ENCODE assay signal across 23 mouse cellular contexts in the genomic region with DNA sequence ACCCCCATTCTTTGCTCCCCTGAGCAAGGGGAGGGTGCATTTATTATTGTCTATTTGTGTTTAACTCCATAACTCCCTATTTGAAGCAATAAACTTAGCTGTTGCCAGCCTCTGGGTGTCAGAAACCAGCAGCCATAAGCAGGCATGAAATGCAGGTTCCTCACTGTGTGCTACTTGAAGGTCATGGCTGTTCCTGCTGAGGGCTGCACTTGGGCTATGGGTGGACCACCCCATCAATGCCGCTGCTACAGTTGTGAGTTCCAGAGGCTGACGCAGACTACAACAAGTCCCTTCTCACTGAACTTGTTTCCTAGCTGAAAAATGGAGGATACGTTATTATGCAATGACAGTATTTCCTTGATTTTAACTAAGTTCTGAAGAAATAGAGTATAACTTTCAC.
DNase-seq lines count a peak whose midpoint lies in the region; ATAC-seq lines count a peak whose summit lies in the region.
"Had no signal": no experiment of that assay in that cellular context is flagged by ENCODE, and none has a peak within 500 bp of the region (broad histone marks: within the 10 kb centered on the region; RNA-seq: fewer than 3 reads in every experiment).

No protein-coding gene starts in this region.

- H3K9me3 ChIP-seq in heart, embryonic 10.5 days = no peaks in the 10 kb centered on the region
- peaks cover 10% of the 10 kb centered on the region; the same call in 1 of the 2 replicates for H3K9me3 ChIP-seq in midbrain, embryonic 10.5 days (replicated peaks)
- H3K9me3 ChIP-seq in midbrain, embryonic 11.5 days (ENCODE audit: control insufficient read depth, low read length) = no peaks in the 10 kb centered on the region
- H3K9me3 ChIP-seq: embryonic facial prominence, embryonic 13.5 days; embryonic facial prominence, embryonic 15.5 days; forebrain, embryonic 12.5 days had no signal

- no peak overlapping the region for H3K4me2 ChIP-seq in midbrain, embryonic 11.5 days
- H3K4me2 ChIP-seq: embryonic facial prominence, embryonic 13.5 days; embryonic facial prominence, embryonic 15.5 days; forebrain, embryonic 12.5 days had no signal

- H3K4me3 ChIP-seq in heart, embryonic 10.5 days = no peak overlapping the region
- no peak overlapping the region for H3K4me3 ChIP-seq in midbrain, embryonic 10.5 days
- H3K4me3 ChIP-seq in midbrain, embryonic 11.5 days (ENCODE audit: low read depth, low read length) = no peak overlapping the region
- H3K4me3 ChIP-seq: embryonic facial prominence, embryonic 13.5 days; embryonic facial prominence, embryonic 15.5 days; erythroblast, embryonic 14.5 days; forebrain, embryonic 10.5 days; forebrain, embryonic 12.5 days had no signal

- DNase-seq in heart, embryonic 10.5 days (ENCODE audit: low spot score) = peak; percentile 57
- DNase-seq in heart, postnatal 10 days = no peak
- DNase-seq in midbrain, embryonic 10.5 days (ENCODE audit: low spot score) = peak; percentile 9
- no peak for DNase-seq in midbrain, embryonic 11.5 days (ENCODE audit: low spot score, missing footprints)
- DNase-seq in testis, postnatal 10 days (ENCODE audit: low spot score) = peak; percentile 18
- no peak for DNase-seq in testis, postnatal 14 days (ENCODE audit: low spot score)
- DNase-seq in left cerebral cortex, postnatal 25 days (ENCODE audit: low spot score in 2 of 2) = no peak
- DNase-seq: adrenal gland, adult 2 months; adrenal gland, postnatal 10 days; adrenal gland, postnatal 25 days; cerebellum, adult 11 months; cerebellum, adult 18-20 months; cerebellum, adult 8-10 months; cerebellum, adult 9-11 months; cerebellum, postnatal 14 days; cerebellum, postnatal 36 days; embryo, embryonic 11 days had no signal

- H3K9ac ChIP-seq in midbrain, embryonic 11.5 days (ENCODE audit: low read length) = no peak overlapping the region
- H3K9ac ChIP-seq: embryonic facial prominence, embryonic 13.5 days; embryonic facial prominence, embryonic 15.5 days; forebrain, embryonic 12.5 days had no signal

- H3K36me3 ChIP-seq in heart, embryonic 10.5 days = no peaks in the 10 kb centered on the region
- no peaks in the 10 kb centered on the region for H3K36me3 ChIP-seq in midbrain, embryonic 10.5 days
- no peaks in the 10 kb centered on the region for H3K36me3 ChIP-seq in midbrain, embryonic 11.5 days (ENCODE audit: control insufficient read depth, insufficient read depth, low read length)
- H3K36me3 ChIP-seq: embryonic facial prominence, embryonic 13.5 days; embryonic facial prominence, embryonic 15.5 days; forebrain, embryonic 10.5 days; forebrain, embryonic 12.5 days had no signal

- no peaks in the 10 kb centered on the region for H3K27me3 ChIP-seq in heart, embryonic 10.5 days (ENCODE audit: insufficient read depth, poor library complexity, severe bottlenecking)
- H3K27me3 ChIP-seq in midbrain, embryonic 10.5 days (ENCODE audit: low read depth, poor library complexity, severe bottlenecking) = no peaks in the 10 kb centered on the region
- H3K27me3 ChIP-seq in midbrain, embryonic 11.5 days (ENCODE audit: control insufficient read depth, insufficient read depth, low read length) = no peaks in the 10 kb centered on the region
- H3K27me3 ChIP-seq: embryonic facial prominence, embryonic 13.5 days; embryonic facial prominence, embryonic 15.5 days; forebrain, embryonic 12.5 days had no signal

- 86% methylated on average over 3 of the region's 3 CpGs for WGBS in heart, embryonic 10.5 days
- 91% methylated on average over 3 of the region's 3 CpGs for WGBS in midbrain, embryonic 10.5 days
- WGBS in midbrain, embryonic 11.5 days = 94% methylated on average over 3 of the region's 3 CpGs

- intact Hi-C loops in heart, postnatal 10 days (cut with DNase I) = no loop called here
- intact Hi-C loops in left cerebral cortex, postnatal 25 days (cut with DNase I) = no loop called here

- no peak overlapping the region for H3K27ac ChIP-seq in heart, embryonic 10.5 days
- H3K27ac ChIP-seq in midbrain, embryonic 10.5 days (replicated peaks) = no peak overlapping the region
- H3K27ac ChIP-seq in midbrain, embryonic 11.5 days (ENCODE audit: low read depth, low read length) = no peak overlapping the region
- H3K27ac ChIP-seq: embryonic facial prominence, embryonic 13.5 days; embryonic facial prominence, embryonic 15.5 days; forebrain, embryonic 10.5 days; forebrain, embryonic 12.5 days had no signal

- no peaks in the 10 kb centered on the region for H3K4me1 ChIP-seq in heart, embryonic 10.5 days
- H3K4me1 ChIP-seq in midbrain, embryonic 10.5 days = peaks cover 12% of the 10 kb centered on the region
- H3K4me1 ChIP-seq in midbrain, embryonic 11.5 days (ENCODE audit: control insufficient read depth, insufficient read depth, low read length) = no peaks in the 10 kb centered on the region
- H3K4me1 ChIP-seq: embryonic facial prominence, embryonic 15.5 days had no signal

- no peak for ATAC-seq in midbrain, embryonic 11.5 days (ENCODE audit: low FRiP score)
- ATAC-seq: forebrain, embryonic 14.5 days had no signal

Comparison
In these comparisons a context has a peak if more than half of its experiments do, and no peak if none do; other contexts are left out.
1. DNase-seq: peak in heart, embryonic 10.5 days (single experiment), midbrain, embryonic 10.5 days (single experiment) and testis, postnatal 10 days (single experiment); none in heart, postnatal 10 days (0 of 2), midbrain, embryonic 11.5 days (single experiment), testis, postnatal 14 days (single experiment) and left cerebral cortex, postnatal 25 days (0 of 2).